Mouse (Mus musculus): ENCODE results near the gene Agap1. TPM values are rescaled to one million over a fixed set of nuclear protein-coding genes. Genes with fewer than 3 reads are reported as not detected.

Agap1 gene
- polyA plus RNA-seq, 1 experiment from 2014 or later = 27.2 TPM

- H3K27ac ChIP-seq = peak overlapping the region; percentile 82
- H3K27me3 ChIP-seq (ENCODE audit: insufficient read depth, poor library complexity, severe bottlenecking) = peaks cover 14% of the 10 kb centered on the region
These were observed 405.6 kb downstream of the Agap1 start for GRCm38 (mm10) chr1:89860017-89860730.

GRCm38 (mm10) chr1:89865787-89866186, 411.2 kb downstream of the Agap1 start:
- H3K27me3 ChIP-seq (ENCODE audit: insufficient read depth, poor library complexity, severe bottlenecking) = peaks cover 15% of the 10 kb centered on the region; the same call in 1 of the 2 replicates
- H3K36me3 ChIP-seq = no peaks in the 10 kb centered on the region
- H3K27ac ChIP-seq = no peak overlapping the region
- DNase-seq (ENCODE audit: low spot score) = no peak
- no peaks in the 10 kb centered on the region for H3K9me3 ChIP-seq
- no peak overlapping the region for H3K4me3 ChIP-seq
- WGBS = 63% methylated on average over 6 of the region's 6 CpGs
- peaks cover 53% of the 10 kb centered on the region for H3K4me1 ChIP-seq (replicated peaks)

More at GRCm38 (mm10) chr1:89860017-89860730, 405.6 kb downstream of the Agap1 start:
- Histone ChIP-seq H3K36me3 (no peaks in the 10 kb centered on the region), H3K9me3 (no peaks in the 10 kb centered on the region), H3K4me3 (no peak overlapping the region), H3K4me1 (replicated peaks) (peaks cover 36% of the 10 kb centered on the region)
- 33% methylated on average over 2 of the region's 2 CpGs for WGBS
- DNase-seq (ENCODE audit: low spot score) = peak; percentile 52

GRCm38 (mm10) chr1:89867847-89868246, 413.2 kb downstream of the Agap1 start:
- Histone ChIP-seq H3K4me3 (no peak overlapping the region), H3K36me3 (no peaks in the 10 kb centered on the region), H3K27me3 (ENCODE audit: insufficient read depth, poor library complexity, severe bottlenecking) (peaks cover 21% of the 10 kb centered on the region; the same call in 1 of the 2 replicates), H3K27ac (0 out of 2 replicates have a peak overlapping the region, but pooled peaks have one; percentile 16), H3K9me3 (no peaks in the 10 kb centered on the region), H3K4me1 (replicated peaks) (peaks cover 59% of the 10 kb centered on the region)
- 36% methylated on average over 4 of the region's 4 CpGs for WGBS
- no peak for DNase-seq (ENCODE audit: low spot score)

GRCm38 (mm10) chr1:89870134-89870905, 415.7 kb downstream of the Agap1 start:
- peak overlapping the region; percentile 77 for H3K27ac ChIP-seq
- no peak overlapping the region for H3K4me3 ChIP-seq
- 39% methylated on average over 12 of the region's 12 CpGs for WGBS
- peaks cover 21% of the 10 kb centered on the region for H3K27me3 ChIP-seq (ENCODE audit: insufficient read depth, poor library complexity, severe bottlenecking)
- no peaks in the 10 kb centered on the region for H3K9me3 ChIP-seq
- peaks cover 66% of the 10 kb centered on the region for H3K4me1 ChIP-seq (replicated peaks)
- DNase-seq (ENCODE audit: low spot score) = peak; percentile 35
- H3K36me3 ChIP-seq = no peaks in the 10 kb centered on the region

- Histone ChIP-seq H3K4me1 (replicated peaks) (peaks cover 68% of the 10 kb centered on the region), H3K27ac (peak overlapping the region; percentile 77), H3K9me3 (no peaks in the 10 kb centered on the region), H3K36me3 (no peaks in the 10 kb centered on the region), H3K4me3 (no peak overlapping the region), H3K27me3 (ENCODE audit: insufficient read depth, poor library complexity, severe bottlenecking) (peaks cover 23% of the 10 kb centered on the region)
- WGBS = 19% methylated on average over 6 of the region's 6 CpGs
- no peak for DNase-seq (ENCODE audit: low spot score)
These were observed 416.3 kb downstream of the Agap1 start for GRCm38 (mm10) chr1:89870906-89871211.

- peaks cover 13% of the 10 kb centered on the region; the same call in 1 of the 2 replicates for H3K36me3 ChIP-seq
- 0 out of 2 replicates have a peak overlapping the region, but pooled peaks have one; percentile 5 for H3K4me3 ChIP-seq
- DNase-seq (ENCODE audit: low spot score) = peak; percentile 54
- 11% methylated on average over 5 of the region's 5 CpGs for WGBS
- peak overlapping the region; percentile 73 for H3K27ac ChIP-seq
- H3K27me3 ChIP-seq (ENCODE audit: insufficient read depth, poor library complexity, severe bottlenecking) = peaks cover 34% of the 10 kb centered on the region
- peaks cover 83% of the 10 kb centered on the region for H3K4me1 ChIP-seq (replicated peaks)
- H3K9me3 ChIP-seq = no peaks in the 10 kb centered on the region
These were observed 421.9 kb downstream of the Agap1 start for GRCm38 (mm10) chr1:89876346-89877072.

GRCm38 (mm10) chr1:89878496-89878895, 423.9 kb downstream of the Agap1 start:
- 76% methylated on average over 11 of the region's 11 CpGs for WGBS
- no peak for DNase-seq (ENCODE audit: low spot score)
- H3K27ac ChIP-seq = peak overlapping the region; percentile 73; the same call in 1 of the 2 replicates
- H3K27me3 ChIP-seq (ENCODE audit: insufficient read depth, poor library complexity, severe bottlenecking) = peaks cover 27% of the 10 kb centered on the region; the same call in 1 of the 2 replicates
- no peaks in the 10 kb centered on the region for H3K9me3 ChIP-seq
- H3K4me3 ChIP-seq = no peak overlapping the region
- peaks cover 13% of the 10 kb centered on the region; the same call in 1 of the 2 replicates for H3K36me3 ChIP-seq
- H3K4me1 ChIP-seq (replicated peaks) = peaks cover 77% of the 10 kb centered on the region

GRCm38 (mm10) chr1:89880193-89880592, 425.6 kb downstream of the Agap1 start:
- peaks cover 88% of the 10 kb centered on the region for H3K4me1 ChIP-seq (replicated peaks)
- DNase-seq (ENCODE audit: low spot score) = peak; percentile 47
- peaks cover 28% of the 10 kb centered on the region for H3K27me3 ChIP-seq (ENCODE audit: insufficient read depth, poor library complexity, severe bottlenecking)

GRCm38 (mm10) chr1:89880834-89881233, 426.2 kb downstream of the Agap1 start:
- DNase-seq (ENCODE audit: low spot score) = no peak
- Histone ChIP-seq H3K4me1 (replicated peaks) (peaks cover 88% of the 10 kb centered on the region), H3K27ac (peak overlapping the region; percentile 71; the same call in 1 of the 2 replicates), H3K4me3 (no peak overlapping the region), H3K27me3 (ENCODE audit: insufficient read depth, poor library complexity, severe bottlenecking) (peaks cover 25% of the 10 kb centered on the region), H3K36me3 (peaks cover 13% of the 10 kb centered on the region; the same call in 1 of the 2 replicates), H3K9me3 (no peaks in the 10 kb centered on the region)
- 43% methylated on average over 10 of the region's 10 CpGs for WGBS

More at GRCm38 (mm10) chr1:89880193-89880592, 425.6 kb downstream of the Agap1 start:
- Histone ChIP-seq H3K36me3 (peaks cover 13% of the 10 kb centered on the region; the same call in 1 of the 2 replicates), H3K9me3 (no peaks in the 10 kb centered on the region), H3K4me3 (no peak overlapping the region), H3K27ac (peak overlapping the region; percentile 71)
- WGBS = 6% methylated on average over 8 of the region's 8 CpGs

GRCm38 (mm10) chr1:89884335-89884734, 429.7 kb downstream of the Agap1 start:
- Histone ChIP-seq H3K4me3 (no peak overlapping the region), H3K9me3 (no peaks in the 10 kb centered on the region)
- 91% methylated on average over 8 of the region's 8 CpGs for WGBS

GRCm38 (mm10) chr1:89885696-89886095, 431.1 kb downstream of the Agap1 start:
- Histone ChIP-seq H3K9me3 (no peaks in the 10 kb centered on the region), H3K27me3 (ENCODE audit: insufficient read depth, poor library complexity, severe bottlenecking) (peaks cover 26% of the 10 kb centered on the region), H3K4me1 (replicated peaks) (peaks cover 58% of the 10 kb centered on the region), H3K36me3 (peaks cover 43% of the 10 kb centered on the region), H3K27ac (no peak overlapping the region), H3K4me3 (no peak overlapping the region)
- no peak for DNase-seq (ENCODE audit: low spot score)
- 50% methylated on average over 4 of the region's 4 CpGs for WGBS

More at GRCm38 (mm10) chr1:89884335-89884734, 429.7 kb downstream of the Agap1 start:
- no peak overlapping the region; the same call in 1 of the 2 replicates for H3K27ac ChIP-seq
- peaks cover 30% of the 10 kb centered on the region for H3K36me3 ChIP-seq
- peaks cover 61% of the 10 kb centered on the region for H3K4me1 ChIP-seq (replicated peaks)
- peaks cover 28% of the 10 kb centered on the region for H3K27me3 ChIP-seq (ENCODE audit: insufficient read depth, poor library complexity, severe bottlenecking)
- DNase-seq (ENCODE audit: low spot score) = no peak

- 83% methylated on average over 6 of the region's 6 CpGs for WGBS
- peak overlapping the region; percentile 73; the same call in 1 of the 2 replicates for H3K27ac ChIP-seq
- H3K9me3 ChIP-seq = no peaks in the 10 kb centered on the region
- peaks cover 25% of the 10 kb centered on the region; the same call in 1 of the 2 replicates for H3K27me3 ChIP-seq (ENCODE audit: insufficient read depth, poor library complexity, severe bottlenecking)
- H3K4me3 ChIP-seq = no peak overlapping the region
- DNase-seq (ENCODE audit: low spot score) = no peak
- peaks cover 56% of the 10 kb centered on the region for H3K4me1 ChIP-seq (replicated peaks)
- H3K36me3 ChIP-seq = peaks cover 50% of the 10 kb centered on the region
These were observed 436.8 kb downstream of the Agap1 start for GRCm38 (mm10) chr1:89891400-89891799.

Measured in hindbrain, embryonic 10.5 days (tissue).